Mouse (Mus musculus): ENCODE measurements around the gene Zbtb16. TPM values are rescaled to one million over a fixed set of nuclear protein-coding genes. Genes with fewer than 3 reads are reported as not detected.

Gene Zbtb16
- total RNA-seq, 1 experiment from 2014 or later: 25.8 TPM

GRCm38 (mm10) chr9:48724733-48725132, 111.3 kb downstream of the Zbtb16 start:
- ATAC-seq (replicated peaks; ENCODE audit: insufficient number of reproducible peaks, low FRiP score, low TSS enrichment, poor library complexity, severe bottlenecking): no peak

GRCm38 (mm10) chr9:48723511-48724304, 112.3 kb downstream of the Zbtb16 start:
- no peak for ATAC-seq (replicated peaks; ENCODE audit: insufficient number of reproducible peaks, low FRiP score, low TSS enrichment, poor library complexity, severe bottlenecking)

- no peak for ATAC-seq (replicated peaks; ENCODE audit: insufficient number of reproducible peaks, low FRiP score, low TSS enrichment, poor library complexity, severe bottlenecking)
Measured at GRCm38 (mm10) chr9:48723025-48723424, 113.0 kb downstream of the Zbtb16 start.

DNA sequence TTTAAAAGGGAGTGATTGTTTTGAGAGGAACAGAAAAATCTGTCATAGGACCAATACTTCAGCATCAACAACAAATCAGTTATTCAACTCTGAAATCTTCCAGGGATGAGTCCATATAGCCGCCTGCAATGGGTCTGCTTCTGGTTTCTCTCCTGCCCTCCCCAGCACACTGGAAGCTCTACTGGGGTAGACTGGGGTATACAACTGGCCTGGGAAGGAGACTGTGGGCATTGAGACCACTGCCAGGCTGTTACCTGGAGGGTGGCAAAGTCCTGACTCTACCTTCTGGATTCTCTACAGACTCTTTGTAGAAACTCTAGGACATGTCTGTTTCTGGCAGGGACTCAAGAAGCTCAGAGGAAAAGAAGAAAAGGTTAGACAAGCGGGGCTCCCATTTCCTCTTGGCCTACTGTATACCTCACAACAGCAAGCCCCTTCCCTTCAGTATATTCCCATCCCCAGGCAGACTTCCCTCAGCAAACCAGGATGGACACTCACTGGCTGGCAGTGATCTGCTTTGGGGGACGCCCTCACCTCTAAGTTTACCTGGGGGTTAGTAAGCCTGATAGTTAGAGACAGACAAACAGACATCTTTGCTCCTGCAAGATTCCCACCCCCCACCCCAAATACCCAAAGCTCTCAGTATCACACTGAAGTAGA, 113.6 kb downstream of the Zbtb16 start:
- ATAC-seq (replicated peaks; ENCODE audit: insufficient number of reproducible peaks, low FRiP score, low TSS enrichment, poor library complexity, severe bottlenecking): no peak

DNA sequence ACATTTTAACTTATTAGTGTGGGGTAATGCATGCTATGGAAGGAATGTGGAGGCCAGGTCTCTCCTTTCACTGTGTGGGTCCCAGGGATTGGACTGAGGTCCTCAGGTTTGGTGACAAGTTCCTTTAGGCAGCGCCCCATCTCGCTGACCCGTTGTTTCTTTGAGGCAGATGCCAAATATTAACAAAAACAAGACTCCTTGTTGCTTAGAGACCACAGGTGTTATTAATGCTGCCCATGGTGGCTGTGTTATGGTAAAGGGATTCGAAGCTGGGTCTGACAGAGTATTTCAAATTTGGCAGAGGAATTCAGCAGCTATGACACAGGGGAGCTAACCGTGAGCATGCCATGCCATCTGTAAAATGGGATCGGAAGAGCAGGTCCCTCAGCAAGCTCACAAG, 114.4 kb downstream of the Zbtb16 start:
- no peak for ATAC-seq (replicated peaks; ENCODE audit: insufficient number of reproducible peaks, low FRiP score, low TSS enrichment, poor library complexity, severe bottlenecking)

DNA sequence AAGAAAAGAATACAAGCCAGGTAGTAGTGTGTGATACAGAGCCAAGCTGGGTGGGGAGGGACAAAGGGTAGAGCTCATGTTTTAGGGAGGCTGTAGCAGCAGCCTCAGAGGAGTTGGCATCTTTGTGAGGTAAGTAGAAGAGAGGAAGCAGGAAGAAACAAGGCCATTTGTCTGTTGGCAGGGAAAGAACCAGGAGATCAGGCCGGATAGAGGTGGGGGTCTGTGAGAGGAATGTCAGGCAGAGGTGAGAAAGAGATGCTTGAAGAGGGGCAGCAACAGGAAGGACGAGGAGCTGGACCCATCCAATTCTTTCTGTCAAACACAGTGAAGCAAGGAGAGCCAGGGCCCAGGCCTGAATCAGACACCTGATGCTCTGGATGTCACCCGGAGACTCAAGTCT, 114.8 kb downstream of the Zbtb16 start:
- ATAC-seq (replicated peaks; ENCODE audit: insufficient number of reproducible peaks, low FRiP score, low TSS enrichment, poor library complexity, severe bottlenecking): no peak

DNA sequence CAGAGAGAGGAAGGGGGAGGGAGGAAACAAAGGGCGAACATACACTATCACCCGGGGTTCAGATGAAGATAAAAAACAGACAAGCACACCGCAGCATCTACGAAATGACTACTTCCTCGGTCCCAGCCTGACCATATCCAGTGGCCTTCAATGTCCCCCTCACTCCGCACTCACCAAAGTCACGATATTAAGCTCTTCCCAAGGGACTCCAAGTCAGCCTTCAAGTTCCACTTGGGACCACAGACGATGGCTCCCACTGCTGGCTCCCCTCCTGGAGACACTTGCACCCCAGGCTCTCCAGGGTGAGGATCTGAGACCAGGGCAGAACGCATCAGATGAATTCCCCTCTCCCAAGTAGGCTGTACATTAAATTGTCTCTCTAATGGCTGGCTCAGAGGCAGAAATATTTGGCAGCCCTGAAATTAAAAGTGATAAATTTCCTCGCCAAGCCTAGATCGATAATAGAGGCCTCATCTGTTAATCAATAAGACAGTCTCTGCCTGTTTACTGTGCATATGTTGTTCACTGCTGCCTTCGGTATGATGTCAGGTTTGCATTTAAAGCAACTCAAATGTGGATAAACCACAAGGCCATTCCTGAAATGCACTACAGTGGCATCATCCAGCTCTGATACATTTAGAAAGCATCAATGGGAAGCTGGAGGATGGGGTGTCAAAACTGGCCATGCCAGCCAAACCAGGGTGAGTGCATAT, 115.6 kb downstream of the Zbtb16 start:
- no peak for ATAC-seq (replicated peaks; ENCODE audit: insufficient number of reproducible peaks, low FRiP score, low TSS enrichment, poor library complexity, severe bottlenecking)

DNA sequence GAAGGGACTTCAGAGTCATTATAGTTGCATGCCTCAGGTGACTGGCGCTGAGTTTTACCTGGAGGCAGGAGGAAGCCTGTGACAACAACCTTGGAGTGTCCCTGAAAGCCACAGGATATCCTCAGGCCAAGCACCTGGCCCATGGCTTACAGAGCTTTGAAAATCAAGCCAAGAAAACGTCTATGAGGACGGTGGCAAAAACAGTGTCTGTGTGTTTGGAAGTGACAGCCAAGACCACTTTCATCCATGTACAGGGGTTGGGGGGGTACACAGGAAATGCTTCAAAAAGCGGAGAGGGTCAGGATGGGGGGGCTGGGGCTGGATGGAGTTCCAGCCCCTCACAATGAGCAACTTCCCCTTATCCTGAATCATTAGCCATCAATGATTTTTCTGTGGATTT, 116.4 kb downstream of the Zbtb16 start:
- no peak for ATAC-seq (replicated peaks; ENCODE audit: insufficient number of reproducible peaks, low FRiP score, low TSS enrichment, poor library complexity, severe bottlenecking)

DNA sequence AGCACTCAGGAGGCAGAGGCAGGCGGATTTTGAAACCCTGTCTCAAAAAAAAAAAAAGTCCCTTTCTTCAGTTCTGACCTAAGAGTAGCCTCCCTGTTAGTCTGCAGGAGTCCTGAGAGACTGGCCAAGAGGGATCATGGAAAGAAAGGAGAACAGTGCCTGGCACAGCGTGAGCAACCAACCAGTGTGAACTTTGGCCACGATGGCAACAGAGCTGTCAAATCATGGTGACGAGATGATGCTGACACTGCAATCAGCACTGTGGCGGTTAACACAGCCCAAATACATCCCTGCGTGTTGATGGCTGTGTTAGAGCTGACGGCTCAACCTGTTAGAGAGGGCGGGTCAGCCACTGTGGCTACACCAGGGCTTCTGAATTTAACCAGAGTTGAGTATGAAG, 119.5 kb downstream of the Zbtb16 start:
- no peak for ATAC-seq (replicated peaks; ENCODE audit: insufficient number of reproducible peaks, low FRiP score, low TSS enrichment, poor library complexity, severe bottlenecking)

DNA sequence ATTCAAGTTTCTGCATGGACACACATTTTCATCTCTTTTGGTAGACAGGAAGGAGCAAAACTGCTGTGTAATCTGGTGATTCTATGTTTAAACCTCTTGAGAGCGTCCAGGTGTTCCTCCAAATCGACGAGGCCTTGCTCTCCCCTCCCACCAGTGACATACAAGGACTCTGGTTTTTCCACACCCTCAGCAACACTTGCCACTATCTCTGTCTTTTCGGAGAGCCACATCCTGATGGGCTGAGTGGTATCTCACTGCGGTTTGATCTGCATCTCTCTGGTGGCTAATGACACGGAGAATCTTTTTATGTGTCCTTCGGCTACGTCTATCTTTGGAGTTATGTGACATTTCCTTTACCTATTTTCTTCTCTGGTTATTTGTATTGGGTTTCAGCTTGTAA, 121.0 kb downstream of the Zbtb16 start:
- ATAC-seq (replicated peaks; ENCODE audit: insufficient number of reproducible peaks, low FRiP score, low TSS enrichment, poor library complexity, severe bottlenecking): no peak

DNA sequence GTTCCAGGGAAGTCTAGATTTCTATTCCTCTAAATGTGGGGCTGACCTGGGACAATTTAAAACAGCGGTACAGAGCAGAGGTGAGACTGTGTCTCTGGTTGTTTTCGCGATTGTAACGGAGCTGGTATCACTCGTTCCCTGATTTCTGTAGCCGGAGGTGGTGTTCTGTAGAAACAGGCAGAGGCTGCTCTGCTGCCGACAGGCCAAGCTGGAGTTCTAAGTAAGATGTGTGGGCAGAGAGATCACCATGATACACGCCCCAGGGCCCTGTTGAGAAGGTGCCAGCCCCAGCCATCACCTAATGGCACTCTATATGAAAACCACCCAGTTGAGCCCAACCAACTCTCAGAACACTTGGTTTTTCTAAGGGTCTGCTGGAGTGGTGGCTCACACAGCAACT, 122.2 kb downstream of the Zbtb16 start:
- no peak for ATAC-seq (replicated peaks; ENCODE audit: insufficient number of reproducible peaks, low FRiP score, low TSS enrichment, poor library complexity, severe bottlenecking)

- ATAC-seq (replicated peaks; ENCODE audit: insufficient number of reproducible peaks, low FRiP score, low TSS enrichment, poor library complexity, severe bottlenecking): no peak
Measured at GRCm38 (mm10) chr9:48712985-48713765, 122.8 kb downstream of the Zbtb16 start.

- ATAC-seq (replicated peaks; ENCODE audit: insufficient number of reproducible peaks, low FRiP score, low TSS enrichment, poor library complexity, severe bottlenecking): no peak
Measured at GRCm38 (mm10) chr9:48711826-48712225, 124.2 kb downstream of the Zbtb16 start.

DNA sequence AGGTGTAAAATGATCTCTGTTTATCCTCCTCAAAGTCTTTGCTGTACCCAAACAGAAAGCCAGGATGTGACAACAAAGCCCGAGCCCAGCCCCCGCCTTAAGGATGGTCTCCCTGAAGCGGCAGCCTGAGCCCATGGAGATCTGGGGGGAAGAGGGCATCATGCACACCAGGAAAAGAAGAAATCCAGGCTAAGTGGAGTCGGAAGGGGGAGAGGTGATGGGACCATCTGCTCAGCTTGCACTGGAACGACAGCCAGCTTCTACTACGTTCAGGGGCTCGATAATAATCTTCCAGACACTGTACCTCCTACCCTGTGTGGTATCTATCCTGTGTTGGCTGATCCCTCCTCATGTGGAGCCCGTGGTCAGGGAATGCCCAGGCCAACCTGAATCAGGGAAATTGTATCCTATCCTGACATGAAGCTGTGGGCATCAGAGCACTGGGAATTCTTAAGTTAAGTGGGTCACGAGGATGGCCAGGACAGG, 124.7 kb downstream of the Zbtb16 start:
- ATAC-seq (replicated peaks; ENCODE audit: insufficient number of reproducible peaks, low FRiP score, low TSS enrichment, poor library complexity, severe bottlenecking): no peak

DNA sequence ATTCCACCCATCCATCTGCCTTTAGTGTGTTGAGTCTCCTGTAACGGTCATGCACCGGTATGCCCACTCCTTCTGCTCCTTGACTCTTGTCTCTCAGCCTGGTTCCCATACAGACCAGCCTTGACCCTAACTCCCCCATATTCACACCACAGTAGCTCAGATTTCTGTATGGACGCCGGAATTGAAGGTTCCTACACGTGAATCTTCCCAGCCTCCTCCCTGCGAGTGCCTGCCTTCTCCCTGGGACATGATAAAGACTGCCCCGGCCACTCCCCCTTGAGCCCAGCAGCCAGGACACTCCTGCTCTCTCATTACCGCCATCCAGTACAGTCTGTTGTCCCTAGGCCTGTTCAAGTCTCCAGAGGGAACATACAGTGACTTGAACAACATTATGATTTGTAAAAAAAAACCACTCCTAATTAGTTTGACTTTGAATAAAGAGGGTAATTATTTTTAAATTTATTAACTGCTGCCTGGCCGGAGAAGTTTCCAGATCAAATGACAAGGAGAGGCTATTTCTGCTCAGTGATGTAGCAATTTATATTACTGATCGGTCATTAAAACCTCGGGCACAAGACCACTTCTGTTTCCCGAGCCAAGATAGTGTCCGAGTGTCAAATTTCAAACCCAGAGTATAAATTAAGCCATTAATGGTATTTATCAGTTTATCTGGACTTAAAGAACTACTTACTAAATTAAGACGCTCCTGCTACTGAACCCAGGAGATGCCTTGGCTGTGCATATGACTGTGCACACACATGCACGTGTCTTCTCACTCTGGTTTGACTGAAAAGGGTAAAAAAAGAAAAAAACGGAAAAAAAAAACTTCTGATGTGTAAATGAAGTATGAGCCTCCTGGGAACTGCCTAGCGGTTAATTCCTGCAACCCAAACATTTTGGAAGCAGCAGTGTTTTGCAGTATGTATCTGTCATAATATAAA, 125.4 kb downstream of the Zbtb16 start:
- no peak for ATAC-seq (replicated peaks; ENCODE audit: insufficient number of reproducible peaks, low FRiP score, low TSS enrichment, poor library complexity, severe bottlenecking)

GRCm38 (mm10) chr9:48707824-48708229, 128.2 kb downstream of the Zbtb16 start:
- no peak for ATAC-seq (replicated peaks; ENCODE audit: insufficient number of reproducible peaks, low FRiP score, low TSS enrichment, poor library complexity, severe bottlenecking)

DNA sequence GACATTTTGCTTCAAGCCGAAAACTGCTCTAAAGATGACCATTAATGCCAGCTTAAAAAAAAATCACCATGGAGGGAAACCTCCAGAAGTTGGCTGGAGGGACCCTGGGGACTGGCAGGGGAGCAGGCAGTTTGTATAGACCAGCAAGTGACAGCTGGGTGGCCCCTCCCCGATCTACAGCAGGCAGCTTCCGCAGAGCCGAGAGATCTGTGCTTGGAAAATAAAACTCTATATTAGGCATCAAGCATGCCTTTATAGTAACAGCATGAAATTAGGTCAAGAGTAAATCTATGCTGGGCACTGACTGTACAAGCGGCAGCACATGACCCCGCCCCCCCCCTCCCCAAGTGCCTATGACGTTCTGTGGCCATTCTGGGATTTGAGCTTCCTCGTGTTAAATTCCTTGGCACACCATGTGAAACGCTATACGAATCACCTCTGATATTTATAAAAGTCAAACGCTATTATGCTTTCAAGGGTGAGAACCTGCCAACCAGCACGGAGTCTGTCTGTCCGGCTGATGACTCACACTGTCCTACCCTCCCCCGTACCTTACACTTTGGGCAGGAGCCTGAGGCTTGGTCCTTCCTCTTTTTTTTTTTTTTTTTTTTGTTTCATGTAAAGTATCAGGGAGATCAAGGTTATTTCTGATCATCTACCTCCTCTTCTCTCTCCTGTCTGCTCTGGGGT, 128.7 kb downstream of the Zbtb16 start:
- ATAC-seq (replicated peaks; ENCODE audit: insufficient number of reproducible peaks, low FRiP score, low TSS enrichment, poor library complexity, severe bottlenecking): peak; percentile 80

Measured in monocyte, adult 5-6 weeks (primary cell).